Mouse (Mus musculus) lung, postnatal 0 days (tissue): Measurements from ENCODE around the gene Arpc5. TPM values are rescaled to one million over a fixed set of nuclear protein-coding genes. Genes with fewer than 3 reads are reported as not detected.
A peak's percentile ranks its signal among the peaks of the same experiment; 100 is the strongest.

ENCODE experiments used
- ATAC-seq: fragments of 200-750 bp; cut with Nextera tagmentation; 2 replicates; pipeline ENCODE4 v1.8.0; 2017; ENCODE audit warnings: moderate library complexity
- DNase-seq: peaks from one replicate; pipeline ENCODE4 v3.0.0-alpha.2; 2016; ENCODE audit warnings: low spot score
- H3K27ac ChIP-seq: fragments of 300-500 bp; sonication (generic); 2 replicates; pipeline ENCODE4 v1.5.1; 2014; ENCODE audit warnings: antibody characterized with exemption, mild to moderate bottlenecking, low read length, mixed read lengths
- H3K27me3 ChIP-seq: fragments of 300-500 bp; sonication (generic); replicated peaks from 2 replicates; pipeline ENCODE4 v1.6.1; 2014; ENCODE audit warnings: low read length, mixed read lengths; ENCODE audit not compliant: insufficient read depth
- H3K36me3 ChIP-seq: fragments of 300-500 bp; sonication (generic); 2 replicates; pipeline ENCODE4 v1.6.1; 2014; ENCODE audit warnings: low read length, mixed read lengths; ENCODE audit not compliant: insufficient read depth
- H3K4me1 ChIP-seq: fragments of 300-500 bp; sonication (generic); 2 replicates; pipeline ENCODE4 v1.6.1; 2014; ENCODE audit warnings: antibody characterized with exemption, low read depth, low read length, mixed read lengths; ENCODE audit not compliant: insufficient read depth
- H3K4me2 ChIP-seq: fragments of 300-500 bp; sonication (generic); replicated peaks from 2 replicates; pipeline ENCODE4 v1.6.1; 2014; ENCODE audit warnings: low read depth, mild to moderate bottlenecking, low read length, moderate library complexity, mixed read lengths
- H3K4me3 ChIP-seq: fragments of 300-500 bp; sonication (generic); 2 replicates; pipeline ENCODE4 v1.5.1; 2014; ENCODE audit warnings: low read depth, low read length
- H3K9ac ChIP-seq: fragments of 300-500 bp; sonication (generic); replicated peaks from 2 replicates; pipeline ENCODE4 v1.6.1; 2014; ENCODE audit warnings: low read depth, mild to moderate bottlenecking
- H3K9me3 ChIP-seq: fragments of 300-500 bp; sonication (generic); 2 replicates; pipeline ENCODE4 v1.6.1; 2016; ENCODE audit warnings: low read length, mixed read lengths
- CTCF ChIP-seq: IDR thresholded peaks from 2 replicates; pipeline ENCODE4 v1.5.1; 2016; ENCODE audit warnings: antibody characterized with exemption, mild to moderate bottlenecking
- EP300 ChIP-seq: IDR thresholded peaks from 2 replicates; pipeline ENCODE4 v1.6.1; 2016; ENCODE audit warnings: antibody characterized with exemption, mild to moderate bottlenecking, control low read depth
- WGBS: fragments of 180-500 bp; shearing (Covaris S2); extraction: QIAGEN DNeasy Blood & Tissue Kit; methylation state at CpG from one replicate; pipeline ENCODE4 v1.1.7; 2014; 5-methylcytosine and 5-hydroxymethylcytosine counted together
- polyA plus RNA-seq: library from polyadenylated mRNA; unstranded; fragments of >200 nt; fragmentation: Nextera tagmentation; extraction: Ambion mirVana; gene quantifications from 2 replicates; pipeline ENCODE4 v1.2.1, GENCODE M21; 2015

Arpc5 gene
- polyA plus RNA-seq, 1 experiment from 2014 or later, result 376 TPM

DNA sequence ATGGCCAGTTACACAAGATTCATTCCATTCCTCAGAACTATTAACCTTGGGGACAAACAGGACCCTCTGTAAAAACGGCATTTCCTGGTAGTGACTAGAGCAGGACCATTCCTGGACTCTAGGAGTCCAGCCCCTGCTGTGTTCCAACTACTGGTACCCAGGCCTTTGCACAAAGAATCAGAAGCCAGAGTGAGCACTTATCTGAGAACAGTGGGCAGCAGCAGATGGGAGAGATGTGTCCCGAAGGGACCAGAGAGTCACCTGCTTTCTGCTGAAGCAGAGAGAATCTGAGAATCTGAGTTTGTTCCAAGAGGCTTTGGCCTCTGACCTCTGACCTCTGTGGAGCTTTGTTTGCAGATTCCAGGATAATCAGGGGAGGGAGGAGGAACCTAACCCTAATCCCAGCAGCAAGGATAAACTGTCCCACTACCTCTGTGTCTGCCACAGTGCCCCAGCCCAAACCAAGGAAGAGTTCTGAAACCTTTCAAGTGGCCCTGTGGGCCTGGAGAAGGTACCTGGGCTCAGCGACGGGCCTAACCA is 21.8 kb downstream of the Arpc5 start:
- Histone ChIP-seq H3K27me3 (no peaks in the 10 kb centered on the region), H3K4me3 (no peak overlapping the region), H3K9ac (no peak overlapping the region), H3K27ac (no peak overlapping the region), H3K4me1 (no peaks in the 10 kb centered on the region), H3K36me3 (no peaks in the 10 kb centered on the region), H3K4me2 (no peak overlapping the region), H3K9me3 (no peaks in the 10 kb centered on the region)
- no peak for TF ChIP-seq EP300
- no peak for TF ChIP-seq CTCF
- WGBS, result 53% methylated on average over 4 of the region's 4 CpGs
- no peak for DNase-seq
- ATAC-seq, result no peak

DNA sequence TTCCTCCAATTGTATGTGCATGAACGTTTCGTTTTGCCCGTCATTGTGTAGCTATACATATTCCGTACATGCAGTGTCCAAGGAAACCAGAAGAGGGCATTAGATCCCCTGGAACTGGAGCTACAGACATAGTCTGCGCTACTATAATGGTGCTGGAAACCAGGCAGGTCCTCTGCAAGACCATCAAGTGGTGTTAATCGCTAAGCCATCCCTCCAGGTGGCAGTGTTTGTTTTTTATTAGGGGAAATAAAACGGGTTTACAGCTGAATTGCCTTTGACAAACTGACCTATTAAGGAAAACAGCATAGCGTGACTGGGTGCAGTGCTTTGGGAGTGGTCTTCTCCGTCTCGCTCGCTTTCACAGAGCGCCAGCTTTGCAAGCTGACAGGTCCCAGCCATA is 23.9 kb downstream of the Arpc5 start:
- no peak overlapping the region for H3K4me3 ChIP-seq
- ATAC-seq (peak; percentile 67), DNase-seq (peak; percentile 76)
- H3K4me2 ChIP-seq, result no peak overlapping the region
- no peak overlapping the region for H3K27ac ChIP-seq
- no peaks in the 10 kb centered on the region for H3K9me3 ChIP-seq
- TF ChIP-seq CTCF (peak; percentile 78), EP300 (no peak)
- no peaks in the 10 kb centered on the region for H3K27me3 ChIP-seq
- H3K9ac ChIP-seq, result no peak overlapping the region
- WGBS, result 31% methylated on average over 12 of the region's 12 CpGs
- H3K36me3 ChIP-seq, result no peaks in the 10 kb centered on the region
- H3K4me1 ChIP-seq, result no peaks in the 10 kb centered on the region; the same call in 1 of the 2 replicates

DNA sequence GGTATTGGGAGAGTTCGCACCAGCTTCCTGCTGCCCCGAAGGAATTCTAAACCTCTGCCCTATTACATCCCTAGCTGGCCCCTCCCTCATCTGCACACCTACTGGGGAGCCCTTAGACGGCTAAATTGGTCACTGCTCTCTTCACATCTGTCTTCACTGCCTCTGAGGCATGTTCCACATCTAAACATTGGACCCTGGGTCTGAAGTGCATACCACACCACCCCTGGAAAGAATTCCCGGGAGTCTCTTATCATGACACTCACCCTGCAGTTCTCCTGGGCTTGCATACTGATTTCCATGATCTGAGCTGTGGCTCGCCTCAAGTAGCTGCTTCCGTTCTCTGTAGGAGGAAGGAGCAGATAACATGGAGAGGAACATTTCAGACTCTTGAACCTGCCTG is 24.5 kb downstream of the Arpc5 start:
- DNase-seq (peak; percentile 77), ATAC-seq (peak; percentile 88)
- H3K36me3 ChIP-seq, result no peaks in the 10 kb centered on the region
- no peaks in the 10 kb centered on the region; the same call in 1 of the 2 replicates for H3K4me1 ChIP-seq
- 12% methylated on average over 6 of the region's 6 CpGs for WGBS
- peak; percentile 74 for TF ChIP-seq EP300
- TF ChIP-seq CTCF, result no peak
- H3K4me3 ChIP-seq, result no peak overlapping the region
- H3K27ac ChIP-seq, result 0 out of 2 replicates have a peak overlapping the region, but pooled peaks have one; percentile 1
- H3K9ac ChIP-seq, result no peak overlapping the region
- H3K9me3 ChIP-seq, result no peaks in the 10 kb centered on the region
- H3K4me2 ChIP-seq, result no peak overlapping the region
- no peaks in the 10 kb centered on the region for H3K27me3 ChIP-seq

DNA sequence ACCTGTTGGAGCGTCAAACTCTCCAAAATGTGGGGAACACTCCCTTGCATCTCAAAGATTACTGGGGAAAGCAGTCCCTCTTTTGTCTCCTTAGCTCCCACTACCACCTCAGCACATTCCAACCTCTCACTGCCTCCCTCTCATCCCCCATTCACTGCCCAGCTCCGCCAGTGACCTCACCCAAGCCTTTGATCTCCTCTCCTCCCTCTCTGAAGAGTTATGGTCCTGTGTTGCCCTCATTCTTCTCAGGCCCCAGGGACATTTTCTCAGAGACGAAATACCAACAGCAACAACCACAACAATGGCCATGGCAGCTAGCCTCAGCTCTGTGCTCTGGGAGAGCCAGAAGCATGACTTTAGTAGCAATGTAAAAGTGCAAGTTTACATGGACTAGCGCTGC is 24.9 kb downstream of the Arpc5 start:
- Histone ChIP-seq H3K4me1 (no peaks in the 10 kb centered on the region; the same call in 1 of the 2 replicates), H3K9ac (no peak overlapping the region), H3K27ac (0 out of 2 replicates have a peak overlapping the region, but pooled peaks have one; percentile 1), H3K36me3 (no peaks in the 10 kb centered on the region), H3K9me3 (no peaks in the 10 kb centered on the region), H3K27me3 (no peaks in the 10 kb centered on the region), H3K4me3 (no peak overlapping the region), H3K4me2 (no peak overlapping the region)
- no peak for TF ChIP-seq CTCF
- DNase-seq (peak; percentile 56), ATAC-seq (peak; percentile 63)
- WGBS, result 31% methylated on average over 4 of the region's 4 CpGs

DNA sequence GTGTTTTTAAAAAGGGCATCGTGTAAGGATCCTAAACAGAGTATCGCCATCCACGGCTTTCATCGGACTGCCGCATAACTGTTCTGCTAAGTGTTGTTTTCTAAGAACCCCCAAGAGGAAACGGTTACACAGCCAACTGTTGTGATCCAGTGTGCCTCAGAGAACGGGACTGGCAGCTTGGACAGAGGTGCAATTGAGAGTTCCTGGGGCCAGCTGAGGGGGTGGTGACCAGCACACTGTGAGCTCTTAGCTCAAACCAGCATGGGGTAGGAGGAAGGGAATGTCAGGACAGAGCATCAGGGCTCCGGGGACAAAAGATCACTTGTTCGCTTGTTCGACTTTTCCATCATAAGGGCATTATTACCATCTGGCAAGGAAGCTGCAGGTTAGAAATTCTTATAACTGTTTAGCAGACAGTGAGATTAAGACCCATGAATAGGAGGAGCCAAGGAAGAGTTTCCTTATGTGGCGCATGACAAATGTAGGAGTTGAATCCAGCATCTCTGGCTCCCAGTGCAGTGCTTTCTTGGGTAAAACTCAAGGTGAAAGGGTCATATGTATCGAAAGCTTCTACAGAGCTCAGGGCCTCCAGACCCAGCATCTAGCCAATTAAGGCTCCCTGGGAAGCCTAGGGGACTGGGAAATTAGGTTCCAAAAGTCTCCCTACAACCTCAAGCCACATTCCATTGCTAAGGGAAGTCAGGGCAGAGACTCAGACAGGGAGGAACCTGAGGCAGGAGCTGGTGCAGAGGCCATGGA is 26.6 kb downstream of the Arpc5 start:
- Histone ChIP-seq H3K4me1 (no peaks in the 10 kb centered on the region; the same call in 1 of the 2 replicates), H3K36me3 (no peaks in the 10 kb centered on the region), H3K4me2 (no peak overlapping the region), H3K27ac (no peak overlapping the region), H3K9me3 (no peaks in the 10 kb centered on the region), H3K27me3 (no peaks in the 10 kb centered on the region), H3K4me3 (no peak overlapping the region), H3K9ac (no peak overlapping the region)
- DNase-seq (no peak), ATAC-seq (no peak)
- 64% methylated on average over 12 of the region's 12 CpGs for WGBS
- no peak for TF ChIP-seq EP300
- no peak for TF ChIP-seq CTCF

DNA sequence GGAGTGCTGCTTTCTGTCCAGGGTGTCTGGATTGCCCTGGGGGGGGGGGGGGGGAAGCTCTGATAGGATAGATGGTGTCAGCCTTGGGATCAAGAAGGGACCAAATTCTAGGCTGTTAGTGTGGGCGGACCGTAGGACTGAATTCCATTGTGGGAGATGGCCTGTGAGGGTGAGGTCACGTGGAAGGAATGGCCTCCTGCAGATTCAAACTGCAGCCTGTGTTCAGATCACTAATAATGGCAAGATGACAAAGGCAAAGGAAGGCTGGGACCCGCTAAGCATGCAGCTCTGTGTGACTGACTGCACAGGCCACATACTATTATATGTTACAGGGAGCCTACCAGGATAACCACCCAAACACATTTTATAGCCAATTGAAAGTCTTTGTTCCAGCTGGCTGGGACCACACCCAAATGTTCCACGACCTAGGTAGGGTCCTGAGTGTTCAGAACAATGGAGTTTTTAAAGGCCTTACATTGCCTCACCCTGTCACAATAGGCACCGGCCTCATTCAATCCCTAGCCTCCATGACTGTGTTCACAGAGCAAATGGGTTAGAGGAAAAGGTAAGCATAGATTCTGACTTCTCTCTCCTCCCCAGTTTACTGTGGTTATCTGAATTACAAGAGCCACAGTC is 27.3 kb downstream of the Arpc5 start:
- 71% methylated on average over 6 of the region's 6 CpGs for WGBS
- no peaks in the 10 kb centered on the region; the same call in 1 of the 2 replicates for H3K4me1 ChIP-seq
- DNase-seq (peak; percentile 17), ATAC-seq (no peak)
- no peak overlapping the region for H3K27ac ChIP-seq
- H3K9ac ChIP-seq, result no peak overlapping the region
- H3K9me3 ChIP-seq, result no peaks in the 10 kb centered on the region
- no peak; the same call in 1 of the 2 replicates for TF ChIP-seq EP300
- TF ChIP-seq CTCF, result no peak
- H3K27me3 ChIP-seq, result no peaks in the 10 kb centered on the region
- no peaks in the 10 kb centered on the region for H3K36me3 ChIP-seq
- no peak overlapping the region for H3K4me2 ChIP-seq
- H3K4me3 ChIP-seq, result no peak overlapping the region
